ENCODE assay signal across 28 mouse cellular contexts in the genomic region with DNA sequence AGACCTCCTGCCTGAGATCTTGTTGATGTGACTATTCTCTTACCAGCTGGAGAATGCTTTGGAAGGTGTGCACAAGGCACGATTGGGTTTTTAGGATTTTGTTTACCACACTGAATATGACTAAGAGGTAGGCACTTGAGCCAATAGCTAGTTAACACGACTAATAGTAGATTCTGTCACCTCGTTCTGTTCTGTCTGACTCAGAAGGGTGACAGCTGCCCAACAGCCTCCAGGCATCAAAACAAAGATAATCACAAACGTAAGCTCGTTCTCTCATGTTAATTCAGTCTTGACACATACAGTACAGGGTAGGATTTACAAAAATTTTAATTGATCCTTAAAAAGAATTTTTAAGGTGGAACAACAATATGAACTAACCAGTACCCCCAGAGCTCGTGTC. TPM values are rescaled to one million over a fixed set of nuclear protein-coding genes. Genes with fewer than 3 reads are reported as not detected.
A peak's percentile ranks its signal among the peaks of the same experiment; 100 is the strongest.
DNase-seq lines count a peak whose midpoint lies in the region; ATAC-seq and TF ChIP-seq lines count a peak whose summit lies in the region.
"Had no signal": no experiment of that assay in that cellular context is flagged by ENCODE, and none has a peak within 500 bp of the region (broad histone marks: within the 10 kb centered on the region; RNA-seq: fewer than 3 reads in every experiment).

No protein-coding gene starts in this region.

- no peak overlapping the region for H3K4me2 ChIP-seq in forebrain, embryonic 13.5 days
- H3K4me2 ChIP-seq in forebrain, embryonic 11.5 days (ENCODE audit: low read depth, low read length, severe bottlenecking), result no peak overlapping the region
- H3K4me2 ChIP-seq in forebrain, postnatal 0 days (ENCODE audit: low read depth), result no peak overlapping the region
- H3K4me2 ChIP-seq: embryonic facial prominence, embryonic 13.5 days; heart, embryonic 13.5 days; hindbrain, embryonic 12.5 days; hindbrain, embryonic 15.5 days had no signal

- H3K9me3 ChIP-seq in forebrain, embryonic 13.5 days (replicated peaks), result no peaks in the 10 kb centered on the region
- H3K9me3 ChIP-seq in forebrain, embryonic 11.5 days (ENCODE audit: control insufficient read depth, low read length), result no peaks in the 10 kb centered on the region
- H3K9me3 ChIP-seq in forebrain, postnatal 0 days (ENCODE audit: low read length), result no peaks in the 10 kb centered on the region
- H3K9me3 ChIP-seq: embryonic facial prominence, embryonic 10.5 days; embryonic facial prominence, embryonic 13.5 days; heart, embryonic 10.5 days; heart, embryonic 13.5 days; hindbrain, embryonic 12.5 days; hindbrain, embryonic 15.5 days had no signal

- H3K36me3 ChIP-seq in forebrain, embryonic 13.5 days (ENCODE audit: poor library complexity, severe bottlenecking), result no peaks in the 10 kb centered on the region
- no peaks in the 10 kb centered on the region for H3K36me3 ChIP-seq in forebrain, embryonic 11.5 days (ENCODE audit: control insufficient read depth, insufficient read depth, low read length)
- H3K36me3 ChIP-seq in forebrain, postnatal 0 days (ENCODE audit: insufficient read depth), result no peaks in the 10 kb centered on the region
- H3K36me3 ChIP-seq: embryonic facial prominence, embryonic 10.5 days; embryonic facial prominence, embryonic 13.5 days; heart, embryonic 10.5 days; heart, embryonic 13.5 days; hindbrain, embryonic 12.5 days; hindbrain, embryonic 15.5 days had no signal

- 0 out of 2 replicates have a peak, but pooled peaks cover 5% of the 10 kb centered on the region for H3K4me1 ChIP-seq in forebrain, embryonic 13.5 days
- H3K4me1 ChIP-seq in forebrain, embryonic 11.5 days (replicated peaks; ENCODE audit: control insufficient read depth, insufficient read depth, low read length), result no peaks in the 10 kb centered on the region
- H3K4me1 ChIP-seq in forebrain, postnatal 0 days (ENCODE audit: insufficient read depth), result no peaks in the 10 kb centered on the region
- H3K4me1 ChIP-seq: embryonic facial prominence, embryonic 10.5 days; heart, embryonic 10.5 days; heart, embryonic 13.5 days; hindbrain, embryonic 12.5 days; hindbrain, embryonic 15.5 days had no signal

- H3K4me3 ChIP-seq in forebrain, embryonic 13.5 days, result no peak overlapping the region
- no peak overlapping the region for H3K4me3 ChIP-seq in forebrain, embryonic 11.5 days (ENCODE audit: low read depth, low read length)
- no peak overlapping the region for H3K4me3 ChIP-seq in forebrain, postnatal 0 days (ENCODE audit: low read depth, low read length)
- H3K4me3 ChIP-seq: embryonic facial prominence, embryonic 10.5 days; embryonic facial prominence, embryonic 13.5 days; erythroblast, embryonic 14.5 days; heart, adult 2 months; heart, embryonic 10.5 days; heart, embryonic 13.5 days; hindbrain, embryonic 12.5 days; hindbrain, embryonic 15.5 days had no signal

- peak; percentile 63; the same call in 1 of the 2 replicates for ATAC-seq in forebrain, embryonic 13.5 days
- ATAC-seq in forebrain, embryonic 11.5 days (replicated peaks; ENCODE audit: low FRiP score), result no peak
- peak; percentile 90 for ATAC-seq in forebrain, postnatal 0 days
- ATAC-seq: activated CD4-positive, CD25-positive, alpha-beta regulatory T cell, adult 4 months; intestine, postnatal 0 days had no signal

- no peak overlapping the region for H3K9ac ChIP-seq in forebrain, embryonic 13.5 days
- H3K9ac ChIP-seq in forebrain, embryonic 11.5 days (ENCODE audit: low read length), result no peak overlapping the region
- H3K9ac ChIP-seq in forebrain, postnatal 0 days, result no peak overlapping the region
- H3K9ac ChIP-seq: embryonic facial prominence, embryonic 13.5 days; heart, embryonic 13.5 days; hindbrain, embryonic 12.5 days; hindbrain, embryonic 15.5 days had no signal

- no peak for TF ChIP-seq CTCF in forebrain, postnatal 0 days (IDR thresholded peaks at IDR 0.05; ENCODE audit: low read depth)

- no peak for DNase-seq in forebrain, embryonic 11.5 days (ENCODE audit: low spot score)
- peak; percentile 22 for DNase-seq in layer of hippocampus, adult 11-12 months (ENCODE audit: low spot score)
- no peak for DNase-seq in layer of hippocampus, adult 9-10 months (ENCODE audit: low spot score)
- DNase-seq in brain, adult 2 months (ENCODE audit: low read depth, low spot score), result peak; percentile 31
- peak; percentile 32 for DNase-seq in forebrain, postnatal 0 days
- DNase-seq in adrenal gland, adult 8-10 months, result no peak
- no peak for DNase-seq in frontal cortex, postnatal 36 days (ENCODE audit: low spot score in 2 of 2)
- DNase-seq: adrenal gland, postnatal 10 days; adrenal gland, postnatal 36 days; cerebellum, adult 11-12 months; cerebellum, adult 8-10 months; cerebellum, postnatal 10 days; cerebellum, postnatal 36 days; embryo, embryonic 11 days; gastrocnemius, postnatal 10 days; gastrocnemius, postnatal 36 days; heart, adult 2 months; heart, postnatal 14 days had no signal

- 61% methylated on average over 6 of the region's 6 CpGs for WGBS in forebrain, embryonic 13.5 days
- WGBS in forebrain, embryonic 11.5 days, result 79% methylated on average over 6 of the region's 6 CpGs
- 26% methylated on average over 6 of the region's 6 CpGs for WGBS in forebrain, postnatal 0 days

- H3K27me3 ChIP-seq in forebrain, embryonic 13.5 days, result no peaks in the 10 kb centered on the region
- no peaks in the 10 kb centered on the region for H3K27me3 ChIP-seq in forebrain, embryonic 11.5 days (ENCODE audit: control insufficient read depth, insufficient read depth, low read length)
- H3K27me3 ChIP-seq in forebrain, postnatal 0 days (ENCODE audit: insufficient read depth, low read length), result no peaks in the 10 kb centered on the region
- H3K27me3 ChIP-seq: hindbrain, embryonic 12.5 days; hindbrain, embryonic 15.5 days had no signal

- no peak overlapping the region for H3K27ac ChIP-seq in forebrain, embryonic 13.5 days
- no peak overlapping the region for H3K27ac ChIP-seq in forebrain, embryonic 11.5 days (ENCODE audit: low read depth, low read length)
- H3K27ac ChIP-seq in forebrain, postnatal 0 days (ENCODE audit: low read depth, low read length), result no peak overlapping the region
- H3K27ac ChIP-seq: embryonic facial prominence, embryonic 10.5 days; embryonic facial prominence, embryonic 13.5 days; heart, adult 2 months; heart, embryonic 10.5 days; heart, embryonic 13.5 days; hindbrain, embryonic 12.5 days; hindbrain, embryonic 15.5 days had no signal

RNA-seq across cellular contexts. Expression of gene Il1r2, which starts 18.7 kb away (rescaled TPM):
- 0.16 and 0.21 TPM in 2 replicates for polyA plus RNA-seq in forebrain, embryonic 13.5 days (2015; fragmentation: Nextera tagmentation; extraction: Ambion mirVana)
- polyA plus RNA-seq in forebrain, embryonic 11.5 days (2014; fragmentation: Nextera tagmentation; extraction: Ambion mirVana), result 0.25 and 0.48 TPM in 2 replicates
- 1.3 TPM in 1 of 2 replicates, not detected in the other for total RNA-seq in forebrain, postnatal 0 days (2014; rRNA removed)
- 0.70 and 0.79 TPM in 2 replicates for polyA plus RNA-seq in forebrain, postnatal 0 days (2015; fragmentation: Nextera tagmentation; extraction: Ambion mirVana)
- total RNA-seq in adrenal gland, adult 8-10 months (2022), result under 1 TPM in 1 of 4 experiments, not detected in 3; 0.49 TPM
- polyA plus RNA-seq: erythroblast, embryonic 14.5 days had no signal

Comparison
In these comparisons a context has a peak if more than half of its experiments do, and no peak if none do; other contexts are left out.
1. DNase-seq: peak in layer of hippocampus, adult 11-12 months (single experiment), brain, adult 2 months (single experiment) and forebrain, postnatal 0 days (single experiment); none in forebrain, embryonic 11.5 days (single experiment), layer of hippocampus, adult 9-10 months (single experiment), adrenal gland, adult 8-10 months (single experiment) and frontal cortex, postnatal 36 days (0 of 2).